Mouse (Mus musculus) ES-E14 (cell line): ENCODE data around the gene Fblim1.

Experiments
- CHD2 ChIP-seq: IDR thresholded peaks from 2 replicates; pipeline ENCODE4 v1.6.1; 2014; ENCODE audit warnings: mild to moderate bottlenecking, low read depth, low read length, inconsistent platforms
- HCFC1 ChIP-seq: IDR thresholded peaks from 2 replicates; pipeline ENCODE4 v1.6.1; 2012; ENCODE audit warnings: low read length, inconsistent platforms, borderline replicate concordance; ENCODE audit not compliant: insufficient read depth
- MAFK ChIP-seq: IDR thresholded peaks from 2 replicates; pipeline ENCODE4 v1.6.1; 2014; ENCODE audit warnings: mild to moderate bottlenecking, low read depth, low read length, inconsistent platforms; ENCODE audit not compliant: insufficient read depth
- ZNF384 ChIP-seq: IDR thresholded peaks from 2 replicates; pipeline ENCODE4 v1.6.1; 2012; ENCODE audit warnings: low read depth, low read length, inconsistent platforms

- TF ChIP-seq HCFC1 (peak; percentile 30; the same call in 1 of the 2 replicates), MAFK (no peak), CHD2 (no peak), ZNF384 (no peak)
These were observed 11.4 kb upstream of the Fblim1 start for GRCm38 (mm10) chr4:141617299-141617698.
